Mouse (Mus musculus): ENCODE measurements around the gene Cd40lg.

The Cd40lg gene

GRCm38 (mm10) chrX:57211876-57212275 lies at the start of gene Cd40lg:
Cd40lg (plus strand) TSS chrX:57212143.
- no peak for DNase-seq (ENCODE audit: low spot score in 2 of 2)

GRCm38 (mm10) chrX:57166549-57166948 lies 45.4 kb upstream of the Cd40lg start:
- DNase-seq (ENCODE audit: low spot score in 2 of 2), result no peak

- DNase-seq (ENCODE audit: low spot score in 2 of 2), result no peak
These were observed 40.7 kb upstream of the Cd40lg start for GRCm38 (mm10) chrX:57171269-57171668.

- no peak for DNase-seq (ENCODE audit: low spot score in 2 of 2)
These were observed 34.6 kb upstream of the Cd40lg start for GRCm38 (mm10) chrX:57177225-57177779.

GRCm38 (mm10) chrX:57182470-57182869 lies 29.5 kb upstream of the Cd40lg start:
- DNase-seq (ENCODE audit: low spot score in 2 of 2), result no peak

- no peak for DNase-seq (ENCODE audit: low spot score in 2 of 2)
These were observed 28.6 kb upstream of the Cd40lg start for GRCm38 (mm10) chrX:57183359-57183758.

GRCm38 (mm10) chrX:57187301-57187700 lies 24.6 kb upstream of the Cd40lg start:
- no peak for DNase-seq (ENCODE audit: low spot score in 2 of 2)

- DNase-seq (ENCODE audit: low spot score in 2 of 2), result no peak
These were observed 22.6 kb upstream of the Cd40lg start for GRCm38 (mm10) chrX:57189335-57189734.

GRCm38 (mm10) chrX:57196319-57196718 lies 15.6 kb upstream of the Cd40lg start:
- no peak for DNase-seq (ENCODE audit: low spot score in 2 of 2)

GRCm38 (mm10) chrX:57198036-57198435 lies 13.9 kb upstream of the Cd40lg start:
- no peak for DNase-seq (ENCODE audit: low spot score in 2 of 2)

GRCm38 (mm10) chrX:57200397-57200796 lies 11.5 kb upstream of the Cd40lg start:
- DNase-seq (ENCODE audit: low spot score in 2 of 2), result no peak

- DNase-seq (ENCODE audit: low spot score in 2 of 2), result no peak
These were observed 1.4 kb upstream of the Cd40lg start for GRCm38 (mm10) chrX:57210591-57210990.

- DNase-seq (ENCODE audit: low spot score in 2 of 2), result no peak
These were observed 919 bp downstream of the Cd40lg start for GRCm38 (mm10) chrX:57212862-57213261.

GRCm38 (mm10) chrX:57215495-57215894 lies 3.6 kb downstream of the Cd40lg start:
- no peak for DNase-seq (ENCODE audit: low spot score in 2 of 2)

GRCm38 (mm10) chrX:57216271-57216670 lies 4.3 kb downstream of the Cd40lg start:
- DNase-seq (ENCODE audit: low spot score in 2 of 2), result no peak

GRCm38 (mm10) chrX:57219563-57219962 lies 7.6 kb downstream of the Cd40lg start:
- DNase-seq (ENCODE audit: low spot score in 2 of 2), result no peak

- no peak for DNase-seq (ENCODE audit: low spot score in 2 of 2)
These were observed 9.9 kb downstream of the Cd40lg start for GRCm38 (mm10) chrX:57221881-57222280.

GRCm38 (mm10) chrX:57223301-57223700 lies 11.4 kb downstream of the Cd40lg start:
- no peak for DNase-seq (ENCODE audit: low spot score in 2 of 2)

- no peak for DNase-seq (ENCODE audit: low spot score in 2 of 2)
These were observed 16.2 kb downstream of the Cd40lg start for GRCm38 (mm10) chrX:57228178-57228577.

GRCm38 (mm10) chrX:57233596-57233995 lies 21.7 kb downstream of the Cd40lg start:
- DNase-seq (ENCODE audit: low spot score in 2 of 2), result no peak

GRCm38 (mm10) chrX:57235982-57236381 lies 24.0 kb downstream of the Cd40lg start:
- no peak for DNase-seq (ENCODE audit: low spot score in 2 of 2)

GRCm38 (mm10) chrX:57238572-57238971 lies 26.6 kb downstream of the Cd40lg start:
- no peak for DNase-seq (ENCODE audit: low spot score in 2 of 2)

- DNase-seq (ENCODE audit: low spot score in 2 of 2), result no peak
These were observed 41.5 kb downstream of the Cd40lg start for GRCm38 (mm10) chrX:57253329-57254055.

- no peak for DNase-seq (ENCODE audit: low spot score in 2 of 2)
These were observed 48.8 kb downstream of the Cd40lg start for GRCm38 (mm10) chrX:57260744-57261143.
